ENCODE assay signal across 10 mouse cellular contexts in the genomic region with DNA sequence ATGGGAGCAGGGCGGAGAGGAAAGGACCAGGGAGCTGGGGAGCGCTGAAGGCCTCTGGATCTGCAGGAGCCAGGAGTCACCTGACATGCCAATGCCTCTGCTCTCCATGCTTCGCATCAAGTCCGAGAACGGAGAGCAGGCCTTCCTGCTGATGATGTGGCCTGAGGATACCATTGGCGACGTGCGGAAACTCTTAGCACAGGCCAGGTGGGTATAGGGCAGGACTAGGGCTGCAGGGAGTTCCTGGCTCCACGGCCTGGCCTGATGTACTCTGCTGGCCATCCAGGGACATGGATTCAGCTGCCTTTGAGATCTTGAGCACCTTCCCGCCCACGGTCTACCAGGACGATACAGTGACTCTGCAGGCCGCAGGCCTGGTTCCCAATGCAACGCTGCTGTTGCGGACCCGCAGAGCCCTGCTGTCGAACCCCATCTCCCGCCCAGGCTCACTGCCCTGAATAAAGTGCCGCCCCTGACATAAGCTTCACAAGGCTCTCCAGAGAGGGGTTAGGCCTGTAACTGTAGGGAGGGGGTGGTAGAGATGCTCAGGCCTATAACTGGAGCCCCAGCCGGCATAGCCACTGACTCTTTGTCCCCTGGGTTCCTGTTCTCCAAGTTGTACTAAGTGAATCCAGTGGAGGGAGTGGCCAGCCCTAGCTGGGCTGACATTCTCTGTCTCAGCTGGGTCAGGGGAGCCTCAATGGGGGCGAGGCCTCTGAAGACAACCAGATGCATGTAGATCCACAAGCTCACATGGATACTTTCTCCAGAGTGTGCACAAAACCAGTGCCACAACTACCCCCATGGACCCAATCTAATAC. TPM values are rescaled to one million over a fixed set of nuclear protein-coding genes. Genes with fewer than 3 reads are reported as not detected.
DNase-seq lines count a peak whose midpoint lies in the region; ATAC-seq lines count a peak whose summit lies in the region.
"Had no signal": no experiment of that assay in that cellular context is flagged by ENCODE, and none has a peak within 500 bp of the region (broad histone marks: within the 10 kb centered on the region; RNA-seq: fewer than 3 reads in every experiment).

No protein-coding gene starts in this region.

- DNase-seq in heart, embryonic 10.5 days (ENCODE audit: low spot score) = no peak
- no peak for DNase-seq in midbrain, embryonic 10.5 days (ENCODE audit: low spot score)
- DNase-seq in midbrain, embryonic 14.5 days = no peak
- no peak for DNase-seq in cerebellum, adult 11 months
- no peak for DNase-seq in adrenal gland, adult 2 months
- DNase-seq: B cell, adult 2 months had no signal

- no peak overlapping the region for H3K4me2 ChIP-seq in heart, embryonic 12.5 days
- H3K4me2 ChIP-seq in midbrain, embryonic 14.5 days (ENCODE audit: low read length) = no peak overlapping the region
- H3K4me2 ChIP-seq in intestine, embryonic 16.5 days (ENCODE audit: low read depth, low read length) = 0 out of 2 replicates have a peak overlapping the region, but pooled peaks have one; percentile 90
- H3K4me2 ChIP-seq in stomach, embryonic 14.5 days (replicated peaks; ENCODE audit: low read depth, low read length) = 0 out of 2 replicates have a peak overlapping the region, but pooled peaks have one; percentile 75

- H3K4me1 ChIP-seq in heart, embryonic 10.5 days = peaks cover 57% of the 10 kb centered on the region
- H3K4me1 ChIP-seq in heart, embryonic 12.5 days (replicated peaks) = peaks cover 43% of the 10 kb centered on the region
- H3K4me1 ChIP-seq in midbrain, embryonic 10.5 days = peaks cover 44% of the 10 kb centered on the region
- peaks cover 22% of the 10 kb centered on the region for H3K4me1 ChIP-seq in midbrain, embryonic 14.5 days (ENCODE audit: control insufficient read depth, insufficient read depth, low read length)
- peaks cover 59% of the 10 kb centered on the region for H3K4me1 ChIP-seq in intestine, embryonic 16.5 days (ENCODE audit: control insufficient read depth, insufficient read depth, low read length)
- peaks cover 28% of the 10 kb centered on the region for H3K4me1 ChIP-seq in stomach, embryonic 14.5 days (ENCODE audit: control insufficient read depth, insufficient read depth, low read length)

- no peaks in the 10 kb centered on the region for H3K9me3 ChIP-seq in heart, embryonic 10.5 days
- no peaks in the 10 kb centered on the region for H3K9me3 ChIP-seq in heart, embryonic 12.5 days (replicated peaks)
- no peaks in the 10 kb centered on the region for H3K9me3 ChIP-seq in midbrain, embryonic 10.5 days (replicated peaks)
- no peaks in the 10 kb centered on the region for H3K9me3 ChIP-seq in midbrain, embryonic 14.5 days (ENCODE audit: control insufficient read depth, low read length)
- no peaks in the 10 kb centered on the region for H3K9me3 ChIP-seq in intestine, embryonic 16.5 days (ENCODE audit: control insufficient read depth, low read length)
- no peaks in the 10 kb centered on the region for H3K9me3 ChIP-seq in stomach, embryonic 14.5 days (ENCODE audit: control insufficient read depth, low read depth, low read length)

- H3K4me3 ChIP-seq in heart, embryonic 10.5 days = no peak overlapping the region
- H3K4me3 ChIP-seq in heart, embryonic 12.5 days = no peak overlapping the region
- 0 out of 2 replicates have a peak overlapping the region, but pooled peaks have one; percentile 84 for H3K4me3 ChIP-seq in midbrain, embryonic 10.5 days
- no peak overlapping the region for H3K4me3 ChIP-seq in midbrain, embryonic 14.5 days (replicated peaks; ENCODE audit: low read depth, low read length)
- H3K4me3 ChIP-seq in intestine, embryonic 16.5 days (ENCODE audit: low read length) = no peak overlapping the region
- no peak overlapping the region for H3K4me3 ChIP-seq in stomach, embryonic 14.5 days (ENCODE audit: low read depth, low read length)

- peaks cover 23% of the 10 kb centered on the region for H3K36me3 ChIP-seq in heart, embryonic 10.5 days
- peaks cover 19% of the 10 kb centered on the region for H3K36me3 ChIP-seq in heart, embryonic 12.5 days
- peaks cover 20% of the 10 kb centered on the region for H3K36me3 ChIP-seq in midbrain, embryonic 10.5 days
- H3K36me3 ChIP-seq in midbrain, embryonic 14.5 days (ENCODE audit: control insufficient read depth, insufficient read depth, low read length) = no peaks in the 10 kb centered on the region; the same call in 1 of the 2 replicates
- H3K36me3 ChIP-seq in intestine, embryonic 16.5 days (ENCODE audit: control insufficient read depth, insufficient read depth, low read length) = no peaks in the 10 kb centered on the region; the same call in 1 of the 2 replicates
- H3K36me3 ChIP-seq in stomach, embryonic 14.5 days (ENCODE audit: control insufficient read depth, insufficient read depth, low read length) = no peaks in the 10 kb centered on the region

- H3K27ac ChIP-seq in heart, embryonic 10.5 days = peak overlapping the region; percentile 16; the same call in 1 of the 2 replicates
- no peak overlapping the region for H3K27ac ChIP-seq in heart, embryonic 12.5 days (ENCODE audit: poor library complexity, severe bottlenecking)
- H3K27ac ChIP-seq in midbrain, embryonic 10.5 days (replicated peaks) = no peak overlapping the region
- no peak overlapping the region for H3K27ac ChIP-seq in midbrain, embryonic 14.5 days (replicated peaks; ENCODE audit: low read depth, low read length)
- no peak overlapping the region for H3K27ac ChIP-seq in intestine, embryonic 16.5 days (ENCODE audit: low read length)
- H3K27ac ChIP-seq in stomach, embryonic 14.5 days (ENCODE audit: low read length) = no peak overlapping the region
- H3K27ac ChIP-seq: liver, embryonic 14.5 days had no signal

- no peak overlapping the region for H3K9ac ChIP-seq in heart, embryonic 12.5 days
- H3K9ac ChIP-seq in midbrain, embryonic 14.5 days (replicated peaks; ENCODE audit: low read length) = no peak overlapping the region
- peak overlapping the region; percentile 35; the same call in 1 of the 2 replicates for H3K9ac ChIP-seq in intestine, embryonic 16.5 days (ENCODE audit: low read depth, low read length)
- H3K9ac ChIP-seq in stomach, embryonic 14.5 days (replicated peaks; ENCODE audit: low read depth, low read length) = no peak overlapping the region
- H3K9ac ChIP-seq: liver, embryonic 14.5 days had no signal

- 86% methylated on average over 21 of the region's 21 CpGs for WGBS in heart, embryonic 10.5 days
- WGBS in heart, embryonic 12.5 days = 85% methylated on average over 21 of the region's 21 CpGs
- WGBS in midbrain, embryonic 10.5 days = 90% methylated on average over 21 of the region's 21 CpGs
- 88% methylated on average over 21 of the region's 21 CpGs for WGBS in midbrain, embryonic 14.5 days
- WGBS in intestine, embryonic 16.5 days = 85% methylated on average over 21 of the region's 21 CpGs
- WGBS in stomach, embryonic 14.5 days = 86% methylated on average over 21 of the region's 21 CpGs

- no peaks in the 10 kb centered on the region for H3K27me3 ChIP-seq in heart, embryonic 10.5 days (ENCODE audit: insufficient read depth, poor library complexity, severe bottlenecking)
- H3K27me3 ChIP-seq in heart, embryonic 12.5 days (replicated peaks) = no peaks in the 10 kb centered on the region; the same call in 1 of the 2 replicates
- no peaks in the 10 kb centered on the region for H3K27me3 ChIP-seq in midbrain, embryonic 10.5 days (ENCODE audit: low read depth, poor library complexity, severe bottlenecking)
- H3K27me3 ChIP-seq in midbrain, embryonic 14.5 days (ENCODE audit: control insufficient read depth, insufficient read depth, low read length) = no peaks in the 10 kb centered on the region
- no peaks in the 10 kb centered on the region for H3K27me3 ChIP-seq in intestine, embryonic 16.5 days (replicated peaks; ENCODE audit: control insufficient read depth, insufficient read depth, low read length)
- no peaks in the 10 kb centered on the region for H3K27me3 ChIP-seq in stomach, embryonic 14.5 days (ENCODE audit: control insufficient read depth, insufficient read depth, low read length)

- no peak for ATAC-seq in heart, embryonic 12.5 days (ENCODE audit: insufficient number of reproducible peaks, low FRiP score)
- ATAC-seq in midbrain, embryonic 14.5 days (ENCODE audit: low FRiP score, low TSS enrichment) = no peak
- no peak for ATAC-seq in intestine, embryonic 16.5 days
- no peak for ATAC-seq in stomach, embryonic 14.5 days (ENCODE audit: insufficient number of reproducible peaks, insufficient read depth, low FRiP score, low read depth)

RNA-seq across cellular contexts. Expression of gene Sh3bgrl3, which starts 2.1 kb away (rescaled TPM):
- 188 and 243 TPM in 2 replicates for polyA plus RNA-seq in heart, embryonic 10.5 days (2016; fragmentation: Nextera tagmentation; extraction: Ambion mirVana)
- polyA plus RNA-seq in heart, embryonic 12.5 days (2016; fragmentation: Nextera tagmentation; extraction: Ambion mirVana) = 179 and 190 TPM in 2 replicates
- 302 and 324 TPM in 2 replicates for polyA plus RNA-seq in midbrain, embryonic 10.5 days (2016; fragmentation: Nextera tagmentation; extraction: Ambion mirVana)
- polyA plus RNA-seq in midbrain, embryonic 14.5 days (2014; fragmentation: Nextera tagmentation; extraction: Ambion mirVana) = 376 and 460 TPM in 2 replicates
- 428 and 452 TPM in 2 replicates for polyA plus RNA-seq in intestine, embryonic 16.5 days (2015; fragmentation: Nextera tagmentation; extraction: Ambion mirVana)
- 403 and 435 TPM in 2 replicates for polyA plus RNA-seq in stomach, embryonic 14.5 days (2014; fragmentation: Nextera tagmentation; extraction: Ambion mirVana)
- 100 to 1,000 TPM in 1 of 2 experiments, 10 to 100 TPM in 1; 99.6 to 109 TPM for total RNA-seq in adrenal gland, adult 2 months (2021)
- 380 and 502 TPM in 2 replicates for polyA plus RNA-seq in adrenal gland, adult 2 months (2012; rRNA removed)

RNA-seq across cellular contexts. Expression of gene Ubxn11, which starts 24.1 kb away (rescaled TPM):
- 2.6 and 2.9 TPM in 2 replicates for polyA plus RNA-seq in heart, embryonic 10.5 days (2016; fragmentation: Nextera tagmentation; extraction: Ambion mirVana)
- polyA plus RNA-seq in heart, embryonic 12.5 days (2016; fragmentation: Nextera tagmentation; extraction: Ambion mirVana) = 2.2 and 2.7 TPM in 2 replicates
- polyA plus RNA-seq in midbrain, embryonic 10.5 days (2016; fragmentation: Nextera tagmentation; extraction: Ambion mirVana) = 4.8 and 6.5 TPM in 2 replicates
- 11.7 and 13.6 TPM in 2 replicates for polyA plus RNA-seq in midbrain, embryonic 14.5 days (2014; fragmentation: Nextera tagmentation; extraction: Ambion mirVana)
- polyA plus RNA-seq in intestine, embryonic 16.5 days (2015; fragmentation: Nextera tagmentation; extraction: Ambion mirVana) = 4.3 and 5.6 TPM in 2 replicates
- 7.0 and 8.3 TPM in 2 replicates for polyA plus RNA-seq in stomach, embryonic 14.5 days (2014; fragmentation: Nextera tagmentation; extraction: Ambion mirVana)
- 1 to 10 TPM; 5.4 to 6.7 TPM for total RNA-seq in adrenal gland, adult 2 months (2021)
- polyA plus RNA-seq in adrenal gland, adult 2 months (2012; rRNA removed) = 7.5 and 10.1 TPM in 2 replicates

RNA-seq across cellular contexts. Expression of gene Cd52, which starts 31.6 kb away (rescaled TPM):
- 1.7 and 4.2 TPM in 2 replicates for polyA plus RNA-seq in heart, embryonic 10.5 days (2016; fragmentation: Nextera tagmentation; extraction: Ambion mirVana)
- polyA plus RNA-seq in heart, embryonic 12.5 days (2016; fragmentation: Nextera tagmentation; extraction: Ambion mirVana) = 4.3 and 5.7 TPM in 2 replicates
- polyA plus RNA-seq in midbrain, embryonic 10.5 days (2016; fragmentation: Nextera tagmentation; extraction: Ambion mirVana) = 5.1 TPM in 2 replicates
- 1.8 and 4.5 TPM in 2 replicates for polyA plus RNA-seq in midbrain, embryonic 14.5 days (2014; fragmentation: Nextera tagmentation; extraction: Ambion mirVana)
- 27.8 and 28.4 TPM in 2 replicates for polyA plus RNA-seq in intestine, embryonic 16.5 days (2015; fragmentation: Nextera tagmentation; extraction: Ambion mirVana)
- 16.3 and 16.4 TPM in 2 replicates for polyA plus RNA-seq in stomach, embryonic 14.5 days (2014; fragmentation: Nextera tagmentation; extraction: Ambion mirVana)
- 10 to 100 TPM; 17.0 to 23.2 TPM for total RNA-seq in adrenal gland, adult 2 months (2021)
- 9.5 and 9.7 TPM in 2 replicates for polyA plus RNA-seq in adrenal gland, adult 2 months (2012; rRNA removed)

Comparison
In these comparisons a context has a peak if more than half of its experiments do, and no peak if none do; other contexts are left out.
1. H3K4me2 ChIP-seq: peak in intestine, embryonic 16.5 days (single experiment) and stomach, embryonic 14.5 days (single experiment); none in heart, embryonic 12.5 days (single experiment) and midbrain, embryonic 14.5 days (single experiment).